ENCODE assay signal across 26 mouse cellular contexts in genomic region chr7:76275061-76275460, GRCm38 (mm10). TPM values are rescaled to one million over a fixed set of nuclear protein-coding genes. Genes with fewer than 3 reads are reported as not detected.
DNase-seq lines count a peak whose midpoint lies in the region; ATAC-seq and TF ChIP-seq lines count a peak whose summit lies in the region.
"Had no signal": no experiment of that assay in that cellular context is flagged by ENCODE, and none has a peak within 500 bp of the region (broad histone marks: within the 10 kb centered on the region; RNA-seq: fewer than 3 reads in every experiment).

No protein-coding gene starts in this region.

- H3K9me3 ChIP-seq in hindbrain, postnatal 0 days (ENCODE audit: low read length), result no peaks in the 10 kb centered on the region
- H3K9me3 ChIP-seq in hindbrain, embryonic 12.5 days (replicated peaks), result no peaks in the 10 kb centered on the region
- no peaks in the 10 kb centered on the region for H3K9me3 ChIP-seq in midbrain, postnatal 0 days (ENCODE audit: low read length)
- H3K9me3 ChIP-seq in midbrain, embryonic 11.5 days (ENCODE audit: control insufficient read depth, low read length), result no peaks in the 10 kb centered on the region
- H3K9me3 ChIP-seq: G1E had no signal

- H3K36me3 ChIP-seq in hindbrain, postnatal 0 days (ENCODE audit: insufficient read depth, low read length), result no peaks in the 10 kb centered on the region
- no peaks in the 10 kb centered on the region for H3K36me3 ChIP-seq in hindbrain, embryonic 12.5 days
- H3K36me3 ChIP-seq in midbrain, postnatal 0 days (ENCODE audit: insufficient read depth, low read length), result no peaks in the 10 kb centered on the region
- no peaks in the 10 kb centered on the region for H3K36me3 ChIP-seq in midbrain, embryonic 11.5 days (ENCODE audit: control insufficient read depth, insufficient read depth, low read length)
- H3K36me3 ChIP-seq: G1E had no signal

- H3K27ac ChIP-seq in hindbrain, postnatal 0 days, result no peak overlapping the region
- H3K27ac ChIP-seq in hindbrain, embryonic 12.5 days, result no peak overlapping the region
- H3K27ac ChIP-seq in midbrain, postnatal 0 days (ENCODE audit: low read depth, low read length), result no peak overlapping the region
- no peak overlapping the region for H3K27ac ChIP-seq in midbrain, embryonic 11.5 days (ENCODE audit: low read depth, low read length)

- DNase-seq in cerebellum, postnatal 10 days, result peak; percentile 41 to 57
- DNase-seq in cerebellum, postnatal 36 days, result no peak
- peak; percentile 14 to 51 for DNase-seq in cerebellum, postnatal 14 days
- no peak for DNase-seq in cerebellum, adult 8-10 months
- DNase-seq in hindbrain, postnatal 0 days (ENCODE audit: low spot score), result peak; percentile 5
- DNase-seq in midbrain, postnatal 0 days (ENCODE audit: low spot score), result peak; percentile 24
- no peak for DNase-seq in midbrain, embryonic 11.5 days (ENCODE audit: low spot score, missing footprints)
- DNase-seq: adrenal gland, adult 2 months; adrenal gland, adult 8-10 months; adrenal gland, postnatal 10 days; adrenal gland, postnatal 14 days; adrenal gland, postnatal 25 days; adrenal gland, postnatal 36 days; B cell, adult 2 months; cerebellum, adult 11 months; cerebellum, adult 11-12 months had no signal

- H3K4me2 ChIP-seq in hindbrain, postnatal 0 days (ENCODE audit: low read depth, low read length), result no peak overlapping the region
- no peak overlapping the region for H3K4me2 ChIP-seq in hindbrain, embryonic 12.5 days (replicated peaks)
- H3K4me2 ChIP-seq in midbrain, postnatal 0 days (ENCODE audit: low read depth, low read length, poor library complexity, severe bottlenecking), result no peak overlapping the region
- H3K4me2 ChIP-seq in midbrain, embryonic 11.5 days, result no peak overlapping the region

- TF ChIP-seq CTCF in hindbrain, postnatal 0 days (IDR thresholded peaks at IDR 0.05; ENCODE audit: low read depth), result no peak
- TF ChIP-seq CTCF in midbrain, postnatal 0 days (IDR thresholded peaks at IDR 0.05), result no peak

- H3K27me3 ChIP-seq in hindbrain, postnatal 0 days (ENCODE audit: insufficient read depth, low read length), result no peaks in the 10 kb centered on the region
- H3K27me3 ChIP-seq in hindbrain, embryonic 12.5 days, result no peaks in the 10 kb centered on the region
- H3K27me3 ChIP-seq in midbrain, postnatal 0 days (ENCODE audit: insufficient read depth, low read length), result no peaks in the 10 kb centered on the region
- no peaks in the 10 kb centered on the region for H3K27me3 ChIP-seq in midbrain, embryonic 11.5 days (ENCODE audit: control insufficient read depth, insufficient read depth, low read length)
- H3K27me3 ChIP-seq: Patski had no signal

- no peak for ATAC-seq in hindbrain, postnatal 0 days
- ATAC-seq in hindbrain, embryonic 12.5 days (ENCODE audit: low FRiP score), result no peak
- no peak for ATAC-seq in midbrain, postnatal 0 days (ENCODE audit: low FRiP score)
- ATAC-seq in midbrain, embryonic 11.5 days (ENCODE audit: low FRiP score), result no peak
- ATAC-seq: activated CD4-positive, CD25-positive, alpha-beta regulatory T cell, adult 4 months; CD4-positive, CD25-positive, alpha-beta regulatory T cell, adult 4 months; Patski had no signal

- no peak overlapping the region for H3K9ac ChIP-seq in hindbrain, postnatal 0 days (replicated peaks; ENCODE audit: low read length)
- no peak overlapping the region for H3K9ac ChIP-seq in hindbrain, embryonic 12.5 days
- no peak overlapping the region for H3K9ac ChIP-seq in midbrain, postnatal 0 days (replicated peaks; ENCODE audit: low read length, poor library complexity, severe bottlenecking)
- H3K9ac ChIP-seq in midbrain, embryonic 11.5 days (ENCODE audit: low read length), result no peak overlapping the region

- H3K4me3 ChIP-seq in hindbrain, postnatal 0 days (ENCODE audit: low read length), result no peak overlapping the region
- H3K4me3 ChIP-seq in hindbrain, embryonic 12.5 days, result no peak overlapping the region
- no peak overlapping the region for H3K4me3 ChIP-seq in midbrain, postnatal 0 days (ENCODE audit: low read depth, low read length)
- no peak overlapping the region for H3K4me3 ChIP-seq in midbrain, embryonic 11.5 days (ENCODE audit: low read depth, low read length)

- H3K4me1 ChIP-seq in hindbrain, postnatal 0 days (ENCODE audit: insufficient read depth, low read length), result no peaks in the 10 kb centered on the region
- H3K4me1 ChIP-seq in hindbrain, embryonic 12.5 days, result no peaks in the 10 kb centered on the region
- H3K4me1 ChIP-seq in midbrain, postnatal 0 days (ENCODE audit: insufficient read depth, low read length), result no peaks in the 10 kb centered on the region
- no peaks in the 10 kb centered on the region for H3K4me1 ChIP-seq in midbrain, embryonic 11.5 days (ENCODE audit: control insufficient read depth, insufficient read depth, low read length)

RNA-seq across cellular contexts. Expression of gene Agbl1, which starts 45.4 kb away (rescaled TPM):
- 0.63 TPM in 1 of 2 replicates, not detected in the other for total RNA-seq in hindbrain, postnatal 0 days (2014; rRNA removed)
- 0.15 and 0.18 TPM in 2 replicates for polyA plus RNA-seq in hindbrain, postnatal 0 days (2015; fragmentation: Nextera tagmentation; extraction: Ambion mirVana)
- polyA plus RNA-seq in hindbrain, embryonic 12.5 days (2016; fragmentation: Nextera tagmentation; extraction: Ambion mirVana), result 0.08 and 0.16 TPM in 2 replicates
- total RNA-seq in midbrain, postnatal 0 days (2014; rRNA removed), result 0.52 and 0.55 TPM in 2 replicates
- 0.05 and 0.09 TPM in 2 replicates for polyA plus RNA-seq in midbrain, postnatal 0 days (2015; fragmentation: Nextera tagmentation; extraction: Ambion mirVana)
- not detected in 2 replicates for polyA plus RNA-seq in midbrain, embryonic 11.5 days (2014; fragmentation: Nextera tagmentation; extraction: Ambion mirVana)
- total RNA-seq: adrenal gland, adult 18-20 months; adrenal gland, adult 2 months; adrenal gland, adult 8-10 months; adrenal gland, postnatal 14 days; adrenal gland, postnatal 25 days; adrenal gland, postnatal 36 days; CH12.LX; ES-E14; G1E; MEL had no signal
- polyA plus RNA-seq: activated CD4-positive, CD25-positive, alpha-beta regulatory T cell, adult 4 months; adrenal gland, adult 2 months; C2C12; CD4-positive, CD25-positive, alpha-beta regulatory T cell, adult 4 months; G1E; Patski had no signal

Comparison
In these comparisons a context has a peak if more than half of its experiments do, and no peak if none do; other contexts are left out.
1. DNase-seq: peak in cerebellum, postnatal 10 days (2 of 2), cerebellum, postnatal 14 days (2 of 2), hindbrain, postnatal 0 days (single experiment) and midbrain, postnatal 0 days (single experiment); none in cerebellum, postnatal 36 days (0 of 2), cerebellum, adult 8-10 months (single experiment) and midbrain, embryonic 11.5 days (single experiment).